12 mouse cellular contexts compared by ENCODE assay signal in the genomic region with DNA sequence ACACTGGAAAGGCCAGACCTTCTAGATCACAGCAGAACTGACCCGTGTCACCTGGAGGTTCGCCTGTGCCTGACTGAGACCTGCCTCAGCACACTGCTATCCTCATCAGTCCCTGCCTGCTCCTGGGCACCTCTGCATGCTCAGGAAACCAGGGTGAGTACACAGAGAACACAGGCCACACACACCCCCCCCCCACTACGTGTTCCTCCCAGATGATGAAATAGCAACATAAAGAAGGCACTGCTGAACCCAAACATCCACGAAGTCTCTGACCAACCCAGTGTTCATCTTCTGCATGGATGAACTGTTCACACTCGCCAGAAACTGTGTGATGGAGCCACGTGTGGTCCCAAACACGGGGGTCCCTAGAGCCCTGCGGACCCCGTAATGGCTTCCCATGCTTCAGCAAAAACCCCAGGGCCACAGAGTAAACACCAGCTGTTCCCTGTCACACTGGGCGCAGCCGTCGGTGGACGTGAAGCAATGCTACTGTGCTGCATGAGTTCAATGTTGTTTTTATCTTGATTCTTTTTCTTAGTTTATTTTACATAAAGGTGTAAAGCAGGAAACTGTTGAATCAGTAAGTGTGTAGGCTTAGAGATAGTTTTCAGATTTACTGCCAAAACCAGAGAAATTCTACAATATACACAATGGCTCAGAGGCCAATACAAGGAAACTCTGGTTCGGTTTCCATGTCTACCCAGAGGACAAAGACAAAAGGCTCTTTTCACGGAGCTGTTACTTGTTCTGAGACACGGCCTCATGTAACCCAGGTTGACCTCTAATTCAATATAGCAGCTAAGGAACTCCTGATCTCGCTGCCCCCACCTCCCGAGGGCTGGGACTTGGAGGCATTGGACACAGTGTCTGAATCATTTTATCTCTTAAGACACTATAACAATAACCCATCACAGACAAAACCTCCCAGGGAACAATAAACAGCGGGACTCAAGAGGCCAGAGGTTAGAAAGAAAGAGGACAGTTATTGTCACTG. TPM values are rescaled to one million over a fixed set of nuclear protein-coding genes. Genes with fewer than 3 reads are reported as not detected.
DNase-seq lines count a peak whose midpoint lies in the region; ATAC-seq and TF ChIP-seq lines count a peak whose summit lies in the region.
"Had no signal": no experiment of that assay in that cellular context is flagged by ENCODE, and none has a peak within 500 bp of the region (broad histone marks: within the 10 kb centered on the region; RNA-seq: fewer than 3 reads in every experiment).

No protein-coding gene starts in this region.

- no peak overlapping the region for H3K27ac ChIP-seq in kidney, embryonic 15.5 days
- H3K27ac ChIP-seq in forebrain, embryonic 14.5 days (ENCODE audit: low read depth, low read length), result no peak overlapping the region
- H3K27ac ChIP-seq in stomach, postnatal 0 days (replicated peaks), result no peak overlapping the region
- H3K27ac ChIP-seq: limb, embryonic 15.5 days had no signal

- peaks cover 54% of the 10 kb centered on the region for H3K36me3 ChIP-seq in kidney, embryonic 15.5 days
- H3K36me3 ChIP-seq in forebrain, embryonic 14.5 days (ENCODE audit: control insufficient read depth, insufficient read depth, low read length), result peaks cover 43% of the 10 kb centered on the region
- H3K36me3 ChIP-seq in stomach, postnatal 0 days (ENCODE audit: control insufficient read depth, insufficient read depth, low read length), result no peaks in the 10 kb centered on the region

- WGBS in kidney, embryonic 15.5 days, result 56% methylated on average over 19 of the region's 19 CpGs
- 50% methylated on average over 19 of the region's 19 CpGs for WGBS in forebrain, embryonic 14.5 days
- 31% methylated on average over 19 of the region's 19 CpGs for WGBS in stomach, postnatal 0 days

- H3K4me1 ChIP-seq in kidney, embryonic 15.5 days, result no peaks in the 10 kb centered on the region
- H3K4me1 ChIP-seq in forebrain, embryonic 14.5 days (ENCODE audit: control insufficient read depth, insufficient read depth, low read length), result no peaks in the 10 kb centered on the region
- no peaks in the 10 kb centered on the region for H3K4me1 ChIP-seq in stomach, postnatal 0 days (replicated peaks; ENCODE audit: control insufficient read depth, insufficient read depth)
- H3K4me1 ChIP-seq: limb, embryonic 15.5 days had no signal

- no peak for TF ChIP-seq CTCF in stomach, postnatal 0 days (IDR thresholded peaks at IDR 0.05; ENCODE audit: low read depth)

- TF ChIP-seq EP300 in stomach, postnatal 0 days (optimal IDR thresholded peaks at IDR 0.05), result no peak

- no peak overlapping the region for H3K4me3 ChIP-seq in kidney, embryonic 15.5 days (replicated peaks)
- no peak overlapping the region for H3K4me3 ChIP-seq in forebrain, embryonic 14.5 days (ENCODE audit: low read depth, low read length)
- no peak overlapping the region for H3K4me3 ChIP-seq in stomach, postnatal 0 days (ENCODE audit: low read depth, low read length)
- H3K4me3 ChIP-seq: limb, embryonic 15.5 days had no signal

- H3K27me3 ChIP-seq in kidney, embryonic 15.5 days, result no peaks in the 10 kb centered on the region
- no peaks in the 10 kb centered on the region for H3K27me3 ChIP-seq in forebrain, embryonic 14.5 days (replicated peaks; ENCODE audit: control insufficient read depth, insufficient read depth, low read length)
- H3K27me3 ChIP-seq in stomach, postnatal 0 days (ENCODE audit: control insufficient read depth, insufficient read depth, low read length), result no peaks in the 10 kb centered on the region
- H3K27me3 ChIP-seq: limb, embryonic 15.5 days had no signal

- no peak overlapping the region for H3K9ac ChIP-seq in kidney, embryonic 15.5 days
- no peak overlapping the region for H3K9ac ChIP-seq in forebrain, embryonic 14.5 days (ENCODE audit: low read length)
- no peak overlapping the region for H3K9ac ChIP-seq in stomach, postnatal 0 days (ENCODE audit: low read length)
- H3K9ac ChIP-seq: limb, embryonic 15.5 days had no signal

- no peaks in the 10 kb centered on the region for H3K9me3 ChIP-seq in kidney, embryonic 15.5 days (replicated peaks)
- no peaks in the 10 kb centered on the region for H3K9me3 ChIP-seq in forebrain, embryonic 14.5 days (replicated peaks; ENCODE audit: control insufficient read depth, low read length)
- no peaks in the 10 kb centered on the region for H3K9me3 ChIP-seq in stomach, postnatal 0 days (ENCODE audit: control insufficient read depth, low read length)
- H3K9me3 ChIP-seq: limb, embryonic 15.5 days had no signal

- ATAC-seq in kidney, embryonic 15.5 days (replicated peaks; ENCODE audit: low FRiP score), result no peak
- peak; percentile 52; the same call in 1 of the 2 replicates for ATAC-seq in forebrain, embryonic 14.5 days
- peak; percentile 58; the same call in 1 of the 2 replicates for ATAC-seq in stomach, postnatal 0 days (ENCODE audit: low FRiP score, low TSS enrichment)
- ATAC-seq in frontal cortex, adult (ENCODE audit: low TSS enrichment), result no peak

- peak; percentile 26 for DNase-seq in kidney, postnatal 14 days
- peak; percentile 11 for DNase-seq in retina, embryonic 14.5 days (ENCODE audit: low spot score)
- DNase-seq in retina, postnatal 1 day, result no peak
- DNase-seq in forebrain, embryonic 14.5 days (ENCODE audit: low spot score), result no peak
- DNase-seq in stomach, postnatal 0 days (ENCODE audit: low spot score), result peak; percentile 24
- DNase-seq: adrenal gland, postnatal 10 days; heart, postnatal 14 days; kidney, adult 8-10 months; right cerebral cortex, postnatal 14 days had no signal

- H3K4me2 ChIP-seq in kidney, embryonic 15.5 days, result no peak overlapping the region
- H3K4me2 ChIP-seq in forebrain, embryonic 14.5 days (ENCODE audit: low read length), result no peak overlapping the region
- H3K4me2 ChIP-seq in stomach, postnatal 0 days (replicated peaks; ENCODE audit: low read depth), result no peak overlapping the region
- H3K4me2 ChIP-seq: limb, embryonic 15.5 days had no signal

RNA-seq across cellular contexts. Expression of a gene that starts 43.3 kb away (rescaled TPM):
- 120 and 121 TPM in 2 replicates for polyA plus RNA-seq in kidney, embryonic 15.5 days (2015; fragmentation: Nextera tagmentation; extraction: Ambion mirVana)
- 87.0 and 90.5 TPM in 2 replicates for polyA plus RNA-seq in forebrain, embryonic 14.5 days (2014; fragmentation: Nextera tagmentation; extraction: Ambion mirVana)
- 75.1 and 77.1 TPM in 2 replicates for polyA plus RNA-seq in stomach, postnatal 0 days (2015; fragmentation: Nextera tagmentation; extraction: Ambion mirVana)

Comparison
In these comparisons a context has a peak if more than half of its experiments do, and no peak if none do; other contexts are left out.
1. DNase-seq: peak in kidney, postnatal 14 days (single experiment), retina, embryonic 14.5 days (single experiment) and stomach, postnatal 0 days (single experiment); none in retina, postnatal 1 day (single experiment) and forebrain, embryonic 14.5 days (single experiment).
2. ATAC-seq: peak in forebrain, embryonic 14.5 days (single experiment) and stomach, postnatal 0 days (single experiment); none in kidney, embryonic 15.5 days (single experiment) and frontal cortex, adult (single experiment).